Mouse (Mus musculus) MEL (cell line): ENCODE measurements at regions not wholly inside any gene's neighbourhood (a gene's known extent, or its start where the extent isn't known, plus 50 kb on each side); places are given as distances from the start of the nearest gene placed in this dataset.

Experiments used
- DNase-seq: peaks from one replicate; pipeline ENCODE4 v3.0.0; 2011; ENCODE audit warnings: low read depth, low spot score
- H3K27ac ChIP-seq: 2 replicates; pipeline ENCODE4 v1.5.1; 2012; ENCODE audit warnings: low read depth, mild to moderate bottlenecking, control low read depth, low read length, moderate library complexity; ENCODE audit not compliant: control insufficient read depth
- H3K27me3 ChIP-seq, 2 experiments: fragments of 150-350 bp in 1 of 2; sonication (generic) in 1 of 2; 2 replicates each; pipeline ENCODE4 v1.6.1; 2012; ENCODE audit warnings: low read length in 2 of 2, mild to moderate bottlenecking in 2 of 2, improper control_type of control experiment in 1 of 2, moderate library complexity in 1 of 2; ENCODE audit not compliant: insufficient read depth in 2 of 2, control insufficient read depth in 1 of 2
- H3K36me3 ChIP-seq, 2 experiments: 2 replicates each; pipeline ENCODE4 v1.6.1; 2012 to 2014; ENCODE audit warnings: low read length in 2 of 2, improper control_type of control experiment in 1 of 2, inconsistent platforms in 1 of 2, mild to moderate bottlenecking in 1 of 2; ENCODE audit not compliant: insufficient read depth in 2 of 2, control insufficient read depth in 1 of 2
- H3K4me1 ChIP-seq, 2 experiments: fragments of 150-350 bp in 1 of 2; sonication (generic) in 1 of 2; 2 replicates each; pipeline ENCODE4 v1.6.1; 2012; ENCODE audit warnings: low read length in 2 of 2, improper control_type of control experiment in 1 of 2, mild to moderate bottlenecking in 1 of 2; ENCODE audit not compliant: insufficient read depth in 2 of 2, control insufficient read depth in 1 of 2
- H3K4me3 ChIP-seq, 2 experiments: fragments of 150-350 bp in 1 of 2; sonication (generic) in 1 of 2; 2 replicates each; pipeline ENCODE4 v1.5.1; 2012; ENCODE audit warnings: low read depth in 2 of 2, low read length in 2 of 2, mild to moderate bottlenecking in 2 of 2, moderate library complexity in 2 of 2, control low read depth in 1 of 2, improper control_type of control experiment in 1 of 2; ENCODE audit not compliant: control insufficient read depth in 1 of 2, insufficient read depth in 1 of 2
- H3K79me2 ChIP-seq: 2 replicates; pipeline ENCODE4 v1.6.1; 2012; ENCODE audit warnings: mild to moderate bottlenecking, low read length, moderate library complexity; ENCODE audit not compliant: control insufficient read depth, poor library complexity, insufficient read depth
- H3K9ac ChIP-seq: 2 replicates; pipeline ENCODE4 v1.6.1; 2012; ENCODE audit warnings: low read depth, mild to moderate bottlenecking, control low read depth, low read length, moderate library complexity; ENCODE audit not compliant: control insufficient read depth, poor library complexity, severe bottlenecking
- H3K9me3 ChIP-seq: fragments of 150-350 bp; sonication (generic); replicated peaks from 2 replicates; pipeline ENCODE4 v1.6.1; 2012; ENCODE audit warnings: mild to moderate bottlenecking, low read length, improper control_type of control experiment, moderate library complexity; ENCODE audit not compliant: insufficient read depth
- BHLHE40 ChIP-seq: IDR thresholded peaks from 2 replicates; pipeline ENCODE4 v1.6.1; 2012; ENCODE audit warnings: low read depth, mild to moderate bottlenecking, inconsistent platforms, low read length, improper control_type of control experiment, borderline replicate concordance
- CHD1 ChIP-seq: IDR thresholded peaks from 2 replicates; pipeline ENCODE4 v1.6.1; 2012; ENCODE audit warnings: low read depth, mild to moderate bottlenecking, inconsistent platforms, low read length, improper control_type of control experiment
- CHD2 ChIP-seq: IDR thresholded peaks from 2 replicates; pipeline ENCODE4 v1.6.1; 2011; ENCODE audit warnings: low read length, improper control_type of control experiment
- E2F4 ChIP-seq: IDR thresholded peaks from 2 replicates; pipeline ENCODE4 v1.6.1; 2011; ENCODE audit warnings: low read depth, low read length, improper control_type of control experiment, borderline replicate concordance
- ELF1 ChIP-seq: IDR thresholded peaks from 2 replicates; pipeline ENCODE4 v1.6.1; 2014; ENCODE audit warnings: low read depth, mild to moderate bottlenecking, inconsistent platforms, low read length, improper control_type of control experiment, moderate library complexity
- EP300 ChIP-seq, 2 experiments: IDR thresholded peaks; 2 replicates each; pipeline ENCODE4 v1.6.1; 2011; ENCODE audit warnings: improper control_type of control experiment in 2 of 2, low read length in 2 of 2, low read depth in 1 of 2, mild to moderate bottlenecking in 1 of 2
- GABPA ChIP-seq: IDR thresholded peaks from 2 replicates; pipeline ENCODE4 v1.6.1; 2012; ENCODE audit warnings: low read depth, mild to moderate bottlenecking, inconsistent platforms, low read length, improper control_type of control experiment, moderate library complexity
- KAT2A ChIP-seq: conservative IDR thresholded peaks from 2 replicates; pipeline ENCODE4 v1.6.1; 2012; ENCODE audit warnings: low read depth, low read length, improper control_type of control experiment, inconsistent platforms
- MAFK ChIP-seq: IDR thresholded peaks from 2 replicates; pipeline ENCODE4 v1.6.1; 2011; ENCODE audit warnings: low read depth, mild to moderate bottlenecking, low read length, improper control_type of control experiment, borderline replicate concordance
- MAZ ChIP-seq: IDR thresholded peaks from 2 replicates; pipeline ENCODE4 v1.6.1; 2012; ENCODE audit warnings: low read depth, mild to moderate bottlenecking, inconsistent platforms, low read length, improper control_type of control experiment
- NRF1 ChIP-seq: IDR thresholded peaks from 2 replicates; pipeline ENCODE4 v1.6.1; 2014; ENCODE audit warnings: low read depth, mild to moderate bottlenecking, inconsistent platforms, low read length, improper control_type of control experiment, moderate library complexity; ENCODE audit not compliant: poor library complexity, insufficient read depth, severe bottlenecking
- POLR2A ChIP-seq, 2 experiments: IDR thresholded peaks; 2 replicates each; pipeline ENCODE4 v1.6.1; 2011 to 2012; ENCODE audit warnings: low read length in 2 of 2, mild to moderate bottlenecking in 2 of 2, control low read depth in 1 of 2, improper control_type of control experiment in 1 of 2, low read depth in 1 of 2, moderate library complexity in 1 of 2; ENCODE audit not compliant: control insufficient read depth in 1 of 2, insufficient read depth in 1 of 2, poor library complexity in 1 of 2
- POLR2AphosphoS5 ChIP-seq: IDR thresholded peaks from 2 replicates; pipeline ENCODE4 v1.6.1; 2012; ENCODE audit warnings: low read depth, borderline replicate concordance, mild to moderate bottlenecking, inconsistent platforms, low read length, moderate library complexity, mixed read lengths
- RAD21 ChIP-seq: IDR thresholded peaks from 2 replicates; pipeline ENCODE4 v1.6.1; 2011; ENCODE audit warnings: mild to moderate bottlenecking, low read depth, low read length, improper control_type of control experiment
- SIN3A ChIP-seq: IDR thresholded peaks from 2 replicates; pipeline ENCODE4 v1.6.1; 2012; ENCODE audit warnings: low read length, improper control_type of control experiment, inconsistent platforms
- SMC3 ChIP-seq: IDR thresholded peaks from 2 replicates; pipeline ENCODE4 v1.6.1; 2011; ENCODE audit warnings: low read depth, low read length, improper control_type of control experiment
- TAL1 ChIP-seq: IDR thresholded peaks from 2 replicates; pipeline ENCODE4 v1.6.1; 2012; ENCODE audit warnings: mild to moderate bottlenecking, inconsistent platforms, low read length, moderate library complexity, mixed read lengths
- TBP ChIP-seq: IDR thresholded peaks from 2 replicates; pipeline ENCODE4 v1.8.0; 2011; ENCODE audit warnings: low read depth, low read length, improper control_type of control experiment
- TCF12 ChIP-seq: IDR thresholded peaks from 2 replicates; pipeline ENCODE4 v1.6.1; 2014; ENCODE audit warnings: low read depth, mild to moderate bottlenecking, inconsistent platforms, low read length, improper control_type of control experiment, moderate library complexity
- USF2 ChIP-seq, 2 experiments: IDR thresholded peaks; 2 replicates each; pipeline ENCODE4 v1.6.1; 2011 to 2012; ENCODE audit warnings: improper control_type of control experiment in 2 of 2, low read length in 2 of 2, borderline replicate concordance in 1 of 2, inconsistent platforms in 1 of 2, low read depth in 1 of 2, mild to moderate bottlenecking in 1 of 2; ENCODE audit not compliant: insufficient read depth in 1 of 2
- ZMIZ1 ChIP-seq: IDR thresholded peaks from 2 replicates; pipeline ENCODE4 v1.6.1; 2012; ENCODE audit warnings: low read depth, mild to moderate bottlenecking, inconsistent platforms, low read length, improper control_type of control experiment, moderate library complexity
- ZNF384 ChIP-seq: IDR thresholded peaks from 2 replicates; pipeline ENCODE4 v1.6.1; 2012; ENCODE audit warnings: low read depth, mild to moderate bottlenecking, inconsistent platforms, low read length, improper control_type of control experiment

DNA sequence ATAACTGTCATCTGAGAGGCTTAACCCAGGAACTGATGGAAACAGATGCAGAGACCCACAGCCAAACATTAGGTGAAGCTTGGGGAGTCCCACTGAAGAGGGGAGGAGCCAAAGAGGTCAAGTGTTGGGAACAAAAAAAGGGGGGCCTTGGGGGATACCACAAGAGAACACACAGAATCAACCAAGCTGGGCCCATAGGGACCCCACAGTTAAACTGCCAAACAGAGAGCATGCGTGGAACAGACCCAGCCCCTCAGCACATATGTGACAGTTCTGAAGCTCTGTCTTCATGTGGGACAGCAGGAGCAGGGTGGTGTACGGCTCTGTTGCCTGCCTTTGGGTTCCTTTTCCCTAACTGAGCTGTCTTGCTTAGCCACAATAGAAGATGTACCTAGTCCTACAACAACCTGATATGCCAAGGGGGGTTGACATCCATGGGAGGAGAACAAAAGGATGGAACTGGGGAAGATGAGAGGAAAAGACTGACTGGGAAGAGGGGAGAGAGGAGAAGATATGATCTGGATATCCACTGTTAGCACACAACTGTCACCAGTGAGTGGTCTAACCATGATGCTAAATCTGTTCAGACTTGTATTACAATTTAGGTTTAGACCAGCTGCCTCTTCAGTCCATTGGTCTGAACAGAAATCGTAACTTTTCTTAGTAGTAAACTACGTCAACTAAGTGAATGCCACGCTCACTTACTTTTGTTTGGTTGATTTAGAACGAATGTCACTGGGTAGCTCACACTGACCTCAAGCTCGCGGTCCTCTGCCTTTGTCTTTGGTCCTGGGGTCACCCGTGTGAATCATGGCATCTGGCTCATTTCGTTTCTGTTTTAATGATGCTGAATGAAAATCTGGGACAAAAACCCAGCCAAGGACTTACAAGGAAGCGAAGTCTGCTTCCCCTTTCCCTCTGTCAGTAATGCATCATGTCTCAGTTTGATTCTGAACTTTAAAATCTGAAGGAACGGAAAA is 83.3 kb upstream of the Ralgps2 start:
- peaks cover 0 to 1% of the 10 kb centered on the region in 2 experiments; a peak in 1 of 4 replicates for H3K27me3 ChIP-seq
- no peaks in the 10 kb centered on the region for H3K36me3 ChIP-seq
- no peak for TF ChIP-seq USF2 (IDR thresholded peaks at IDR 0.05; ENCODE audit: borderline replicate concordance in 1 of 2, insufficient read depth in 1 of 2, low read depth in 1 of 2, low read length in 2 of 2)
- no peak for TF ChIP-seq SMC3
- TF ChIP-seq EP300 (IDR thresholded peaks at IDR 0.05; ENCODE audit: low read depth in 1 of 2, low read length in 2 of 2), result no peak
- TF ChIP-seq ZMIZ1, result no peak
- TF ChIP-seq E2F4, result no peak
- TF ChIP-seq POLR2AphosphoS5, result no peak
- no peak for TF ChIP-seq TAL1
- TF ChIP-seq TCF12, result no peak
- TF ChIP-seq MAZ, result no peak
- TF ChIP-seq SIN3A, result no peak
- TF ChIP-seq ZNF384, result no peak
- no peak for TF ChIP-seq TBP
- no peak overlapping the region for H3K27ac ChIP-seq
- no peaks in the 10 kb centered on the region for H3K9me3 ChIP-seq
- H3K4me3 ChIP-seq, result no peak overlapping the region
- H3K79me2 ChIP-seq, result no peaks in the 10 kb centered on the region
- no peaks in the 10 kb centered on the region for H3K4me1 ChIP-seq
- no peak for DNase-seq
- no peak overlapping the region for H3K9ac ChIP-seq

DNA sequence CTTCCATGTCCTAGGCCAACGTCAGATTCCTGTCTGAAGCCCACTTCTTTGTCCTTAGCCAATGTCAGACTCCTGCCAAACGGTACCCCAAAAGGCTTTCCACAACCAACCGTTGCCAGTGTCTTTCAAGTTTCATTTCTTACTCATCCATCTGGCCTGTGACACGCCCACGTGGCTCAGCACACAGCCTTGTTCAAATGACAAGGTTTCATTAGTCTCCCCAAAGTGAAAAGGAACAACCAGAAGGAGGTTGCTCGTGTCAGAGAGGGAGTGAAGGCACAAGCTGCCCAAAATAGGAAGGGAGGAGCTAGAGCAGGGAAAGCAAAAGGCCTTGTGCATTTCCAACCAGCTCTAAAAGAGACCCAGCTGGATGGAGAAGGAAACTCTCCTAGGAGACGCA is 80.5 kb upstream of the Ralgps2 start:
- Histone ChIP-seq H3K27ac (no peak overlapping the region), H3K9me3 (no peaks in the 10 kb centered on the region), H3K4me3 (no peak overlapping the region), H3K27me3 (peaks cover 0 to 1% of the 10 kb centered on the region in 2 experiments; a peak in 1 of 4 replicates), H3K4me1 (no peaks in the 10 kb centered on the region), H3K36me3 (no peaks in the 10 kb centered on the region), H3K79me2 (no peaks in the 10 kb centered on the region), H3K9ac (no peak overlapping the region)
- no peak for TF ChIP-seq NRF1
- DNase-seq, result no peak

DNA sequence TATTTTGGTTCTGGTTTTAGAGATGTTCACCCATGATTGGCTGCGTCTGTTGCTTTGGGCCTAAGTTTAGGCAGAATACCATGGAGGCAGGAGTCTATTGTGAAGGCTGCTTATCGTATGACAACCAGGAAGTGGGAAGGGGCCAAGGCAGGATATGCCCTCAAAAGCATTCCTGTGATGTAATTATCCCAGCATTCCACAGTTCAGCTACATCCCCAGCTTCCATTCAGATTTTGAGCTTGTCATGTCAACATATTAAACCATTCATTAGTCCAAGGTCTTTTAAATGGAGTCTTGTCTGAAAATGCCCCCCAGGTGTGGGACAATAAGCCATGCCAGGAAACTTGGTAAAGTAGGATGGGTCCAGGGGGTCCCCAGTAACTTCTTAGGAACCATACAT is 79.3 kb upstream of the Ralgps2 start:
- no peak overlapping the region for H3K4me3 ChIP-seq
- no peak overlapping the region for H3K9ac ChIP-seq
- no peak for DNase-seq
- H3K79me2 ChIP-seq, result no peaks in the 10 kb centered on the region
- TF ChIP-seq MAFK (no peak), NRF1 (no peak), ZNF384 (no peak), ELF1 (no peak), GABPA (no peak), TCF12 (no peak), KAT2A (no peak), BHLHE40 (no peak), CHD2 (no peak), POLR2A (IDR thresholded peaks at IDR 0.05; ENCODE audit: control insufficient read depth in 1 of 2, insufficient read depth in 1 of 2, low read depth in 1 of 2, low read length in 2 of 2, poor library complexity in 1 of 2) (no peak), RAD21 (no peak), CHD1 (no peak)
- no peaks in the 10 kb centered on the region; a peak in 1 of 4 replicates for H3K27me3 ChIP-seq
- H3K36me3 ChIP-seq, result no peaks in the 10 kb centered on the region
- H3K9me3 ChIP-seq, result no peaks in the 10 kb centered on the region
- H3K4me1 ChIP-seq, result no peaks in the 10 kb centered on the region
- no peak overlapping the region for H3K27ac ChIP-seq
